Mouse (Mus musculus) liver, embryonic 14.5 days (tissue): ENCODE results near the gene Zfp111. TPM values are rescaled to one million over a fixed set of nuclear protein-coding genes. Genes with fewer than 3 reads are reported as not detected.

Experiments used
- ATAC-seq: fragments of 200-750 bp; cut with Nextera tagmentation; 2 replicates; pipeline ENCODE4 v1.8.0; 2017; ENCODE audit warnings: moderate number of reproducible peaks, mild to moderate bottlenecking, moderate library complexity; ENCODE audit not compliant: insufficient read depth
- DNase-seq, 3 experiments: peaks; one replicate each; pipeline ENCODE4 v3.0.0-alpha.2; 2012 to 2013; ENCODE audit warnings: low read depth in 3 of 3, low spot score in 3 of 3
- H3K27ac ChIP-seq: fragments of 300-500 bp; sonication (generic); 2 replicates; pipeline ENCODE4 v1.5.1; 2014; ENCODE audit warnings: moderate library complexity, mild to moderate bottlenecking, control low read depth, inconsistent platforms
- H3K27me3 ChIP-seq: fragments of 300-500 bp; sonication (generic); 2 replicates; pipeline ENCODE4 v1.6.1; 2014; ENCODE audit warnings: mild to moderate bottlenecking, low read length, moderate library complexity; ENCODE audit not compliant: control insufficient read depth, insufficient read depth
- H3K36me3 ChIP-seq: fragments of 300-500 bp; sonication (generic); replicated peaks from 2 replicates; pipeline ENCODE4 v1.6.1; 2014; ENCODE audit warnings: low read depth; ENCODE audit not compliant: control insufficient read depth, insufficient read depth
- H3K4me1 ChIP-seq, 2 experiments: fragments of 200-500 bp in 1 of 2; fragments of 300-500 bp in 1 of 2; sonication (generic) in 1 of 2; replicated peaks; 2 replicates each; pipeline ENCODE4 v1.6.1; 2012 to 2014; ENCODE audit warnings: antibody characterized with exemption in 1 of 2, inconsistent platforms in 1 of 2, low read length in 1 of 2; ENCODE audit not compliant: control insufficient read depth in 2 of 2, insufficient read depth in 2 of 2
- H3K4me2 ChIP-seq: fragments of 300-500 bp; sonication (generic); 2 replicates; pipeline ENCODE4 v1.6.1; 2014; ENCODE audit warnings: low read depth, mild to moderate bottlenecking, control low read depth, moderate library complexity
- H3K4me3 ChIP-seq, 2 experiments: fragments of 200-500 bp in 1 of 2; fragments of 300-500 bp in 1 of 2; sonication (generic) in 1 of 2; 2 replicates each; pipeline ENCODE4 v1.5.1; 2012 to 2014; ENCODE audit warnings: low read depth in 2 of 2, low read length in 2 of 2, mild to moderate bottlenecking in 2 of 2, control low read depth in 1 of 2, inconsistent platforms in 1 of 2, moderate library complexity in 1 of 2; ENCODE audit not compliant: insufficient read depth in 1 of 2
- H3K9ac ChIP-seq: fragments of 300-500 bp; sonication (generic); replicated peaks from 2 replicates; pipeline ENCODE4 v1.6.1; 2014; ENCODE audit warnings: mild to moderate bottlenecking, control low read depth, moderate library complexity
- H3K9me3 ChIP-seq: fragments of 300-500 bp; sonication (generic); 2 replicates; pipeline ENCODE4 v1.6.1; 2016; ENCODE audit warnings: low read length, mixed read lengths; ENCODE audit not compliant: control insufficient read depth
- CTCF ChIP-seq: IDR thresholded peaks from 2 replicates; pipeline ENCODE4 v1.5.1; 2016; ENCODE audit warnings: antibody characterized with exemption, low read depth, control low read depth
- EP300 ChIP-seq: IDR thresholded peaks from 2 replicates; pipeline ENCODE4 v1.6.1; 2016; ENCODE audit warnings: antibody characterized with exemption, low read depth
- WGBS: fragments of 180-500 bp; shearing (Covaris S2); extraction: QIAGEN DNeasy Blood & Tissue Kit; methylation state at CpG from one replicate; pipeline ENCODE4 v1.1.7; 2014; ENCODE audit not compliant: insufficient replicate concordance; 5-methylcytosine and 5-hydroxymethylcytosine counted together
- polyA plus RNA-seq, 2 experiments: library from polyadenylated mRNA; depleted of rRNA in 1 of 2; stranded (reverse) in 1 of 2; unstranded in 1 of 2; fragments of >200 nt; fragmentation: Nextera tagmentation in 1 of 2; extraction: Ambion mirVana in 1 of 2; gene quantifications; 2 replicates each; pipeline versions ENCODE4 v1.2.1 to v1.2.3; 2012 to 2014

Zfp111 gene
- polyA plus RNA-seq, 2 experiments = 0.68 to 1.2 TPM

DNA sequence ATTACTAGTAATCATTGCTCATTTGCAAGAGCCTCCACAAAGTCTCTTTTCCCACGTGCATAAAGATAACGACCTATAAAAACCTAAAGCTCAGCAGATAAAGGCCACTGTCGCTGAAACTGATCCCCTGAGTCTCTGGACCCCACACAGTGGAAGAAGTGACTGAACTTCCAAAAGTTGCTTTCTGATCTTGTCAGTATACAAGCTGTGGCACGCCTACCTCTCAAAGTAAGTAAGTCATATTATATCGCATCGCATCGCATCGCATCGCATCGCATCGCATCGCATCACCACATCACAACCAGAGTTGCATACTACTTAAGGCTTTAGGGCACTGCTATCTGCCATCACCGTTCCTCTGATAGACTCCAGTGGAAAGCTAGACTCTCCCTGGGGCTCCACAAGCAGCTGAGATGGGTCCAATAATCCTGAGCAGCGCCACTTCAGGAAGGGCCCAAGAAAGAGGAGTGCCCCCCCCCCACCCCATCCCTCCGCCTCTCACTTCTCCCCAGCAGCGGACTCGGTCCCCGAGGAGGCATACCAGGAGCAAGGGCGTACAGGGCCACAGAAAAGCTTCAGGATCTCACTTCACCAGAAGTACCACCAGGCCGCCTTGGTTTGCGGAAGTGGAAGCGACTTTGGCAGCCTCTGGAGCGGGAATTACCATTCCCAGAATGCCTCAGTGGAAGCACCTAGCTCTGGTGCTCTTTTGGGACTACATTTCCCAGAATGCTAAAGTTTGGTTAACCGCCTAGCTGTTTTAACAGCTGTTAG, 3.6 kb downstream of the Zfp111 start:
- ATAC-seq = peak; percentile 64; the same call in 1 of the 2 replicates
- no peak overlapping the region for H3K27ac ChIP-seq

DNA sequence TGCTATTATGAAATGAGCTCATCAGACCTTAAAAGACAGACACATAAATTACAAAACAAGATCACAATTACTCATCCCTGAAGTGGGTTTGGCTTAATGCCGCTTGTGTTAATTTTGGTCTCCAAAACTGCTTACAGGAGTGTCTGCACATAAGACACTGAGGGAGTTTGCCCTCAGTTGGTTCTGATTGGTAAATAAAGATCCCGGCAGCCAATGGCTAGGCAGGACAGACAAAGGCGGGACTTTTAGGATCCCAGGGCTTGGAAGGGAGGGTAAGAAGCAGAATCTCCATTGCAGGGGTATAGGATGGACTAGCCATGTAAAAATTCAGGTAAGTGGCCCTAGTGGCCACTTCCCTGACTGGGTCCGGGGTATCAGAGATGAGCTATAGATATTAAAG, 14.3 kb downstream of the Zfp111 start:
- H3K4me1 ChIP-seq = no peaks in the 10 kb centered on the region
- no peak for TF ChIP-seq CTCF
- no peak for TF ChIP-seq EP300
- no peaks in the 10 kb centered on the region for H3K9me3 ChIP-seq
- no peak overlapping the region for H3K27ac ChIP-seq
- H3K27me3 ChIP-seq = no peaks in the 10 kb centered on the region
- ATAC-seq = no peak
- no peak overlapping the region for H3K4me3 ChIP-seq
- H3K4me2 ChIP-seq = no peak overlapping the region
- DNase-seq = no peak
- H3K36me3 ChIP-seq = peaks cover 15% of the 10 kb centered on the region
- WGBS = 79% methylated on average over 4 of the region's 4 CpGs
- no peak overlapping the region for H3K9ac ChIP-seq

More for the DNA sequence above, 3.6 kb downstream of the Zfp111 start:
- no peak for TF ChIP-seq CTCF
- no peak for TF ChIP-seq EP300
- DNase-seq = peak; percentile 34 to 45 (median 42)
- H3K4me3 ChIP-seq = peak overlapping the region; percentile 60 to 61
- no peaks in the 10 kb centered on the region; the same call in 1 of the 2 replicates for H3K36me3 ChIP-seq
- H3K9me3 ChIP-seq = no peaks in the 10 kb centered on the region
- peak overlapping the region; percentile 65 for H3K9ac ChIP-seq
- H3K4me2 ChIP-seq = peak overlapping the region; percentile 64
- H3K4me1 ChIP-seq = peaks cover 0 to 5% of the 10 kb centered on the region in 2 experiments; a peak in 2 of 4 replicates
- no peaks in the 10 kb centered on the region for H3K27me3 ChIP-seq
- 16% methylated on average over 24 of the region's 24 CpGs for WGBS

DNA sequence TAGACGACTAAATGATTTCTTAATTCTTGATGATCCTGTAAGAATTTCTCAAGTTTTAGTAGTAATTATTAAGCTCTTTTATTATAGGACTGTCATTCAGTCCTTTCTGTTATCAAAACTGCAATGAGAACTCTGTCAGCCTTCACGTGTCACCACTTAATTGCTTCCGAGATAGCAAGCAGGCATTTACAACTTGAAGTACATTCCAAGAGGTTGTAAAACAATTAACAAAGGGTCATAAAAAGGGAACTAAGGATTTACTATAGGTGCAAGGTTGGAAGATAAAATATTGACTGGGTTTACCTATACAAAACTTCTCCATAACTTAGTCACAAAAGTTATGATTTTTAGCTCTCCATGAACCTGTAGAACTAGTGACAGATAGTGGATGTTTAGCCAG, 18.1 kb downstream of the Zfp111 start:
- Histone ChIP-seq H3K27ac (no peak overlapping the region), H3K9me3 (no peaks in the 10 kb centered on the region), H3K4me2 (no peak overlapping the region), H3K4me1 (no peaks in the 10 kb centered on the region; a peak in 1 of 4 replicates), H3K9ac (no peak overlapping the region), H3K27me3 (no peaks in the 10 kb centered on the region), H3K36me3 (peaks cover 3% of the 10 kb centered on the region; the same call in 1 of the 2 replicates), H3K4me3 (no peak overlapping the region)
- 62% methylated on average over 3 of the region's 3 CpGs for WGBS
- DNase-seq (no peak), ATAC-seq (no peak)
- TF ChIP-seq EP300 = no peak
- no peak for TF ChIP-seq CTCF

DNA sequence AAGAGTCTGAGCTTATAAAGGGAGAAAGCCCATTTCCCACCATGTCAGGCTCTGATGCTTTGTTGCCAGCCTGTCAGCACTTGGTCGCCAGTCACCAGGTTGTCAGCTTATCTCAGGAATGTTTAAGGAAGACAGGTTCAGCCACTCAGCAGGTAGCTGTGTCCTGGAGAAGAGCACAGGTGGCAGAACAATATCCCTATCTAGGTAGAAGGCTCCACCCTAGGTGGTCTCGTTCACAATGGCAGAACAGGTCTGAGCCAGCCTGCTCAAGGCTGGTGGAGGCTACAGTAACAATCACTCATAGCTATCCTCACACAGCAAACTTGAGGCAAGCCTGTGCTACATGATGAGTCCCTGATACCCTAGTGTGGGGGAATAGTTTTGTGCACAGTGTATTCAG, 19.9 kb downstream of the Zfp111 start:
- no peak overlapping the region for H3K4me2 ChIP-seq
- no peaks in the 10 kb centered on the region; a peak in 1 of 4 replicates for H3K4me1 ChIP-seq
- no peak for ATAC-seq
- H3K27ac ChIP-seq = no peak overlapping the region
- H3K4me3 ChIP-seq = no peak overlapping the region
- TF ChIP-seq EP300 = no peak
- TF ChIP-seq CTCF = no peak
- no peaks in the 10 kb centered on the region for H3K27me3 ChIP-seq
- H3K9ac ChIP-seq = no peak overlapping the region
- no peaks in the 10 kb centered on the region for H3K36me3 ChIP-seq
- WGBS = 44% methylated on average over 2 of the region's 2 CpGs
- no peaks in the 10 kb centered on the region for H3K9me3 ChIP-seq
- DNase-seq = no peak

DNA sequence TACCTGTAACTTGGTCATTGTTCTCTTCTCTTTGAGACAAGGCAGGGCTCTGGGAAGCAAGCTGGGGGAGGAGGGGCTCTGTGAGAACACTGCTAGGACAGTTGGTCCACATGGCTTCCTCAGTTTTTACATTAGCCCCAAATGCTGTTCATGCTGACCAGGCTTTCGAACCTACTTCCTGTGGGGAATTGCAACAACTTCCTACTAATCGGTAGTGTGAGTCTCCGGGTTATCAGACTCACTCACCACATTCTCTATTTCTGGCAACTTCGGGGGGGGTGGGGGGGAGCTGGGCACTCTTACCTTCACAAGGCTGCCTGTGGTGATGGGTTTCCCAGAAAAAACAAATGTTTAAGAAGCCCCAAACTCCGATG, 21.7 kb downstream of the Zfp111 start:
- H3K9ac ChIP-seq = no peak overlapping the region
- no peaks in the 10 kb centered on the region for H3K36me3 ChIP-seq
- no peak for ATAC-seq
- no peak overlapping the region for H3K4me3 ChIP-seq
- 14% methylated on average over 5 of the region's 5 CpGs for WGBS
- H3K27ac ChIP-seq = no peak overlapping the region
- no peaks in the 10 kb centered on the region for H3K9me3 ChIP-seq
- TF ChIP-seq EP300 = no peak
- DNase-seq = no peak
- H3K4me2 ChIP-seq = no peak overlapping the region
- H3K27me3 ChIP-seq = no peaks in the 10 kb centered on the region
- H3K4me1 ChIP-seq = no peaks in the 10 kb centered on the region; a peak in 1 of 4 replicates
